Mouse (Mus musculus) E14TG2a.4 (cell line): ENCODE results near the gene Gm17651.

Experiments used
- H3K27me3 ChIP-seq: 2 replicates; pipeline ENCODE4 v1.6.1; 2014; ENCODE audit warnings: low read length, control low read depth; ENCODE audit not compliant: insufficient read depth
- H3K36me3 ChIP-seq: 2 replicates; pipeline ENCODE4 v1.6.1; 2014; ENCODE audit warnings: low read length, control low read depth; ENCODE audit not compliant: insufficient read depth
- H3K4me1 ChIP-seq: replicated peaks from 2 replicates; pipeline ENCODE4 v1.6.1; 2014; ENCODE audit warnings: low read depth, low read length, control low read depth
- H3K4me3 ChIP-seq: replicated peaks from 2 replicates; pipeline ENCODE4 v1.5.1; 2014; ENCODE audit warnings: mild to moderate bottlenecking, low read length
- H3K9me3 ChIP-seq: 2 replicates; pipeline ENCODE4 v1.6.1; 2014; ENCODE audit warnings: low read length, control low read depth
- CTCF ChIP-seq: conservative IDR thresholded peaks from 2 replicates; pipeline ENCODE4 v1.5.1; 2014; ENCODE audit warnings: low read length
- NANOG ChIP-seq: IDR thresholded peaks from 2 replicates; pipeline ENCODE4 v1.6.1; 2014; ENCODE audit warnings: borderline replicate concordance, low read length, mixed read lengths
- POU5F1 ChIP-seq: IDR thresholded peaks from 2 replicates; pipeline ENCODE4 v1.6.1; 2014; ENCODE audit warnings: low read length, borderline replicate concordance

Gm17651 gene

GRCm38 (mm10) chr3:97629941-97630340 is 44.6 kb downstream of the Gm17651 start:
- no peak for TF ChIP-seq CTCF

GRCm38 (mm10) chr3:97628391-97629001 is 46.0 kb downstream of the Gm17651 start, which contains the start of gene Fmo5:
Gene Fmo5 (plus strand): TSS chr3:97628804.
- no peak for TF ChIP-seq NANOG
- no peak for TF ChIP-seq CTCF
- no peak for TF ChIP-seq POU5F1
- H3K36me3 ChIP-seq, result no peaks in the 10 kb centered on the region
- peaks cover 9% of the 10 kb centered on the region for H3K4me1 ChIP-seq
- H3K4me3 ChIP-seq, result peak within 1 kb of the TSS; percentile 68
- no peaks in the 10 kb centered on the region for H3K9me3 ChIP-seq
- H3K27me3 ChIP-seq, result peaks cover 4% of the 10 kb centered on the region; the same call in 1 of the 2 replicates

More at GRCm38 (mm10) chr3:97629941-97630340, 44.6 kb downstream of the Gm17651 start:
- H3K4me3 ChIP-seq, result no peak overlapping the region
- no peaks in the 10 kb centered on the region for H3K36me3 ChIP-seq
- H3K4me1 ChIP-seq, result peaks cover 5% of the 10 kb centered on the region
- peaks cover 4% of the 10 kb centered on the region; the same call in 1 of the 2 replicates for H3K27me3 ChIP-seq
- H3K9me3 ChIP-seq, result no peaks in the 10 kb centered on the region

GRCm38 (mm10) chr3:97627893-97628292 is 46.6 kb downstream of the Gm17651 start:
- Histone ChIP-seq H3K27me3 (peaks cover 4% of the 10 kb centered on the region; the same call in 1 of the 2 replicates), H3K36me3 (no peaks in the 10 kb centered on the region), H3K4me1 (peaks cover 9% of the 10 kb centered on the region), H3K9me3 (no peaks in the 10 kb centered on the region), H3K4me3 (no peak overlapping the region)
- TF ChIP-seq POU5F1, result no peak
- TF ChIP-seq NANOG, result no peak
- TF ChIP-seq CTCF, result no peak

- Histone ChIP-seq H3K27me3 (no peaks in the 10 kb centered on the region), H3K4me1 (peaks cover 9% of the 10 kb centered on the region), H3K36me3 (no peaks in the 10 kb centered on the region), H3K4me3 (no peak overlapping the region), H3K9me3 (no peaks in the 10 kb centered on the region)
- TF ChIP-seq CTCF (no peak), NANOG (no peak), POU5F1 (no peak)
Observed at GRCm38 (mm10) chr3:97624611-97625010, 49.9 kb downstream of the Gm17651 start.
